Mouse (Mus musculus) stomach, embryonic 15.5 days (tissue): ENCODE measurements around the gene Defa2. TPM values are rescaled to one million over a fixed set of nuclear protein-coding genes. Genes with fewer than 3 reads are reported as not detected.
"Not testable (repeated sequence)": the region's sequence is repeated elsewhere in the genome, so short reads cannot be mapped to it uniquely, and the experiment has no call there.

Experiments used
- ATAC-seq: fragments of 200-750 bp; cut with Nextera tagmentation; 2 replicates; pipeline ENCODE4 v1.8.0; 2017; ENCODE audit warnings: low read depth, moderate number of reproducible peaks, moderate TSS enrichment; ENCODE audit not compliant: insufficient read depth, low FRiP score
- H3K27ac ChIP-seq: fragments of 300-500 bp; sonication (generic); 2 replicates; pipeline ENCODE4 v1.5.1; 2015; ENCODE audit warnings: mild to moderate bottlenecking, inconsistent platforms
- H3K27me3 ChIP-seq: fragments of 300-500 bp; sonication (generic); replicated peaks from 2 replicates; pipeline ENCODE4 v1.6.1; 2015; ENCODE audit warnings: inconsistent platforms
- H3K36me3 ChIP-seq: fragments of 300-500 bp; sonication (generic); 2 replicates; pipeline ENCODE4 v1.6.1; 2015; ENCODE audit warnings: inconsistent platforms
- H3K4me1 ChIP-seq: fragments of 300-500 bp; sonication (generic); 2 replicates; pipeline ENCODE4 v1.6.1; 2015; ENCODE audit warnings: inconsistent platforms
- H3K4me2 ChIP-seq: fragments of 300-500 bp; sonication (generic); 2 replicates; pipeline ENCODE4 v1.6.1; 2015; ENCODE audit warnings: mild to moderate bottlenecking, inconsistent platforms
- H3K4me3 ChIP-seq: fragments of 300-500 bp; sonication (generic); replicated peaks from 2 replicates; pipeline ENCODE4 v1.5.1; 2015; ENCODE audit warnings: inconsistent platforms
- H3K9ac ChIP-seq: fragments of 300-500 bp; sonication (generic); 2 replicates; pipeline ENCODE4 v1.6.1; 2015; ENCODE audit warnings: inconsistent platforms
- H3K9me3 ChIP-seq: fragments of 300-500 bp; sonication (generic); 2 replicates; pipeline ENCODE4 v1.6.1; 2016; ENCODE audit warnings: inconsistent platforms
- WGBS: fragments of 180-500 bp; shearing (Covaris S2); methylation state at CpG from one replicate; pipeline ENCODE4 v1.1.7; 2015; 5-methylcytosine and 5-hydroxymethylcytosine counted together
- polyA plus RNA-seq: library from polyadenylated mRNA; unstranded; fragments of >200 nt; fragmentation: Nextera tagmentation; extraction: Ambion mirVana; gene quantifications from 2 replicates; pipeline ENCODE4 v1.2.1, GENCODE M21; 2015

Gene Defa2
- not detected in 2 replicates for polyA plus RNA-seq

DNA sequence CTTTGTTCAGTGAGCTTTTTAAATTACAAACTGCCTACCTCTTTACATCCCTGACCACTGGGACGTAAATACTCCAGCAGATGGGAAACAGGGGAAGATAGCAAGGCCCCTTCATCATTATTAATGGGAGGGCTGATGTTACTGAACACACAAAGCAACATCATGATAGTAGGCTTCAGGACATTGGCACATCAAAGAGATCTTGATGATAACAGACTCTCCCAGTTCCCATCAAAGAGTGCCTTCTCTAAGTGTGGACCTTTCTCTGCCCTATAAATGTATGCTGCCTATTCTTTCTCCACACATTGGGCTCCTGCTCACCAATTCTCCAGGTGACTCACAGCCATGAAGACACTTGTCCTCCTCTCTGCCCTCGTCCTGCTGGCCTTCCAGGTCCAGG is at the start of gene Defa2:
Defa2 (plus strand) TSS at position 301 of the 400 bp plus-strand sequence.
- WGBS = no CpG with 5 or more reads among the region's 2 CpGs
- not testable (repeated sequence) for H3K4me2 ChIP-seq, H3K36me3 ChIP-seq, H3K4me1 ChIP-seq, ATAC-seq, H3K9me3 ChIP-seq, H3K27ac ChIP-seq, H3K9ac ChIP-seq, H3K4me3 ChIP-seq, H3K27me3 ChIP-seq

GRCm38 (mm10) chr8:21391511-21391910 is 13.2 kb downstream of the Defa2 start, which contains the start of gene Defa33:
Defa33 (plus strand) TSS chr8:21391811.
- not testable (repeated sequence) for H3K9me3 ChIP-seq, H3K4me2 ChIP-seq, H3K27me3 ChIP-seq, H3K27ac ChIP-seq, H3K36me3 ChIP-seq, H3K4me1 ChIP-seq, H3K4me3 ChIP-seq, ATAC-seq, H3K9ac ChIP-seq
- no CpG with 5 or more reads among the region's 2 CpGs for WGBS

GRCm38 (mm10) chr8:21427111-21427510 is 48.8 kb downstream of the Defa2 start, which contains the start of gene Defa36:
Defa36 (plus strand) TSS chr8:21427411.
- not testable (repeated sequence) for H3K27me3 ChIP-seq, ATAC-seq, H3K4me1 ChIP-seq, H3K36me3 ChIP-seq, H3K9ac ChIP-seq, H3K27ac ChIP-seq, H3K9me3 ChIP-seq, H3K4me3 ChIP-seq, H3K4me2 ChIP-seq
- no CpG with 5 or more reads among the region's 1 CpGs for WGBS

Other genes starting within 250 kb of the Defa2 start
- not detected in 2 replicates for gene Defa30, start 243.9 kb upstream of the Defa2 start, polyA plus RNA-seq
- 0.78 TPM in 1 of 2 replicates, not detected in the other for gene Defa22, start 216.2 kb upstream of the Defa2 start, polyA plus RNA-seq
- gene Defa31, start 186.9 kb upstream of the Defa2 start, polyA plus RNA-seq = not detected in 2 replicates
- gene Gm15293, start 177.0 kb upstream of the Defa2 start, polyA plus RNA-seq = not detected in 2 replicates
- not detected in 2 replicates for gene Gm15292, start 128.8 kb upstream of the Defa2 start, polyA plus RNA-seq
- not detected in 2 replicates for gene Defa27, start 63.0 kb upstream of the Defa2 start, polyA plus RNA-seq
- gene Defa29, start 51.5 kb upstream of the Defa2 start, polyA plus RNA-seq = not detected in 2 replicates
- 0.76 TPM in 1 of 2 replicates, not detected in the other for gene Defa33, start 13.3 kb downstream of the Defa2 start, polyA plus RNA-seq
- not detected in 2 replicates for gene Defa36, start 48.9 kb downstream of the Defa2 start, polyA plus RNA-seq
- gene Gm7849, start 78.0 kb downstream of the Defa2 start, polyA plus RNA-seq = 0.31 and 2.2 TPM in 2 replicates
- 1.5 TPM in 1 of 2 replicates, not detected in the other for gene Defa20, start 130.7 kb downstream of the Defa2 start, polyA plus RNA-seq
- not detected in 2 replicates for gene Defa32, start 150.5 kb downstream of the Defa2 start, polyA plus RNA-seq
- gene Defa37, start 186.9 kb downstream of the Defa2 start, polyA plus RNA-seq = not detected in 2 replicates
- gene Defa28, start 204.5 kb downstream of the Defa2 start, polyA plus RNA-seq = not detected in 2 replicates
- not detected in 2 replicates for gene Gm7861, start 216.0 kb downstream of the Defa2 start, polyA plus RNA-seq
- gene Defa26, start 239.7 kb downstream of the Defa2 start, polyA plus RNA-seq = not detected in 2 replicates